Mouse (Mus musculus) C2C12 (cell line): Measurements from ENCODE around the gene Prokr2. TPM values are rescaled to one million over a fixed set of nuclear protein-coding genes. Genes with fewer than 3 reads are reported as not detected.

Experiments
- H3K27me3 ChIP-seq: one replicate; pipeline ENCODE4 v1.6.1; 2011; ENCODE audit not compliant: control insufficient read depth, insufficient read depth, insufficient read length
- H3K36me3 ChIP-seq: one replicate; pipeline ENCODE4 v1.6.1; 2011; ENCODE audit not compliant: control insufficient read depth, insufficient read depth
- H3K4me3 ChIP-seq: one replicate; pipeline ENCODE4 v1.5.1; 2011; ENCODE audit warnings: mild to moderate bottlenecking, control low read depth; ENCODE audit not compliant: poor library complexity, insufficient read depth, severe bottlenecking
- H3K79me2 ChIP-seq: one replicate; pipeline ENCODE4 v1.6.1; 2011; ENCODE audit not compliant: control insufficient read depth, insufficient read depth
- H3K79me3 ChIP-seq: one replicate; pipeline ENCODE4 v1.6.1; 2011; ENCODE audit warnings: low read depth, control low read depth
- H3ac ChIP-seq: one replicate; pipeline ENCODE3; 2011; ENCODE audit warnings: low read depth; ENCODE audit not compliant: control insufficient read depth, insufficient read length
- CEBPB ChIP-seq: IDR thresholded peaks from one replicate; pipeline ENCODE4 v1.6.1; 2011; ENCODE audit warnings: low read depth, mild to moderate bottlenecking, control low read depth, moderate library complexity
- CTCF ChIP-seq: IDR thresholded peaks from one replicate; pipeline ENCODE4 v1.5.1; 2011; ENCODE audit not compliant: control insufficient read depth, insufficient read depth, insufficient read length
- FOSL1 ChIP-seq: IDR thresholded peaks from one replicate; pipeline ENCODE4 v1.8.0; 2011; ENCODE audit warnings: mild to moderate bottlenecking, low read length; ENCODE audit not compliant: poor library complexity, insufficient read depth, severe bottlenecking
- MAX ChIP-seq: IDR thresholded peaks from one replicate; pipeline ENCODE4 v1.6.1; 2011; ENCODE audit warnings: mild to moderate bottlenecking, control low read depth
- MYOD1 ChIP-seq: IDR thresholded peaks from one replicate; pipeline ENCODE4 v1.6.1; 2011; ENCODE audit warnings: low read depth; ENCODE audit not compliant: control insufficient read depth, insufficient read length
- MYOG ChIP-seq: IDR thresholded peaks from one replicate; pipeline ENCODE4 v1.6.1; 2011; ENCODE audit not compliant: control insufficient read depth, insufficient read length; ENCODE audit errors: extremely low read depth
- USF1 ChIP-seq: IDR thresholded peaks from one replicate; pipeline ENCODE4 v1.6.1; 2011; ENCODE audit warnings: low read depth, mild to moderate bottlenecking, control low read depth, moderate library complexity
- polyA plus RNA-seq: library from polyadenylated mRNA; unstranded; fragments of >200 nt; fragmentation: generic; extraction: Trizol; gene quantifications from one replicate; pipeline ENCODE4 v1.2.1, GENCODE M21; 2012; ENCODE audit warnings: missing spikeins

Gene Prokr2
- polyA plus RNA-seq, 1 experiment: not detected

GRCm38 (mm10) chr2:132375721-132376120 is 9.5 kb downstream of the Prokr2 start:
- Histone ChIP-seq H3ac (no peak overlapping the region), H3K27me3 (peaks cover 34% of the 10 kb centered on the region), H3K4me3 (no peak overlapping the region), H3K79me3 (no peaks in the 10 kb centered on the region), H3K36me3 (no peaks in the 10 kb centered on the region), H3K79me2 (no peaks in the 10 kb centered on the region)
- TF ChIP-seq CTCF (no peak), MYOG (no peak), MYOD1 (no peak), MAX (no peak), CEBPB (no peak), USF1 (no peak), FOSL1 (no peak)

GRCm38 (mm10) chr2:132375135-132375534 is 10.1 kb downstream of the Prokr2 start:
- Histone ChIP-seq H3K79me2 (no peaks in the 10 kb centered on the region), H3K36me3 (no peaks in the 10 kb centered on the region), H3ac (no peak overlapping the region), H3K27me3 (peaks cover 33% of the 10 kb centered on the region), H3K79me3 (no peaks in the 10 kb centered on the region), H3K4me3 (no peak overlapping the region)
- no peak for TF ChIP-seq CEBPB
- TF ChIP-seq MYOG: no peak
- no peak for TF ChIP-seq CTCF
- no peak for TF ChIP-seq FOSL1
- TF ChIP-seq MYOD1: no peak
- no peak for TF ChIP-seq MAX
- TF ChIP-seq USF1: no peak

- Histone ChIP-seq H3K36me3 (no peaks in the 10 kb centered on the region), H3K79me3 (no peaks in the 10 kb centered on the region), H3K4me3 (no peak overlapping the region), H3ac (no peak overlapping the region), H3K27me3 (peaks cover 22% of the 10 kb centered on the region), H3K79me2 (no peaks in the 10 kb centered on the region)
- TF ChIP-seq MYOG: no peak
- TF ChIP-seq USF1: no peak
- TF ChIP-seq FOSL1: no peak
- TF ChIP-seq CTCF: no peak
- TF ChIP-seq CEBPB: no peak
- TF ChIP-seq MYOD1: no peak
- no peak for TF ChIP-seq MAX
Observed at GRCm38 (mm10) chr2:132373748-132374147, 11.5 kb downstream of the Prokr2 start.

- H3K79me3 ChIP-seq: no peaks in the 10 kb centered on the region
- H3ac ChIP-seq: no peak overlapping the region
- H3K4me3 ChIP-seq: no peak overlapping the region
- no peaks in the 10 kb centered on the region for H3K79me2 ChIP-seq
- H3K36me3 ChIP-seq: no peaks in the 10 kb centered on the region
- TF ChIP-seq MAX (no peak), USF1 (no peak), CEBPB (no peak), CTCF (no peak), FOSL1 (no peak), MYOG (no peak), MYOD1 (no peak)
- H3K27me3 ChIP-seq: peaks cover 6% of the 10 kb centered on the region
Observed at GRCm38 (mm10) chr2:132368433-132368832, 16.8 kb downstream of the Prokr2 start.

GRCm38 (mm10) chr2:132343846-132344245 is 41.4 kb downstream of the Prokr2 start:
- H3K36me3 ChIP-seq: no peaks in the 10 kb centered on the region
- no peak overlapping the region for H3K4me3 ChIP-seq
- peaks cover 5% of the 10 kb centered on the region for H3K27me3 ChIP-seq
- no peak overlapping the region for H3ac ChIP-seq
- TF ChIP-seq USF1 (no peak), MYOD1 (peak; percentile 55)
- no peaks in the 10 kb centered on the region for H3K79me3 ChIP-seq
- no peaks in the 10 kb centered on the region for H3K79me2 ChIP-seq

GRCm38 (mm10) chr2:132341293-132341692 is 44.0 kb downstream of the Prokr2 start:
- Histone ChIP-seq H3K4me3 (no peak overlapping the region), H3K36me3 (no peaks in the 10 kb centered on the region), H3K79me2 (no peaks in the 10 kb centered on the region), H3ac (no peak overlapping the region), H3K79me3 (no peaks in the 10 kb centered on the region), H3K27me3 (no peaks in the 10 kb centered on the region)
- no peak for TF ChIP-seq CEBPB
- no peak for TF ChIP-seq CTCF
- no peak for TF ChIP-seq FOSL1
- TF ChIP-seq MAX: no peak

GRCm38 (mm10) chr2:132340350-132340749 is 44.9 kb downstream of the Prokr2 start:
- H3K36me3 ChIP-seq: no peaks in the 10 kb centered on the region
- no peak for TF ChIP-seq USF1
- no peak for TF ChIP-seq MYOD1
- no peak for TF ChIP-seq CTCF
- no peak for TF ChIP-seq MAX
- peak; percentile 29 for TF ChIP-seq FOSL1

More at GRCm38 (mm10) chr2:132340350-132340749, 44.9 kb downstream of the Prokr2 start:
- Histone ChIP-seq H3K79me2 (no peaks in the 10 kb centered on the region), H3K27me3 (no peaks in the 10 kb centered on the region), H3K79me3 (no peaks in the 10 kb centered on the region), H3K4me3 (no peak overlapping the region), H3ac (no peak overlapping the region)
